Mouse (Mus musculus) forebrain, embryonic 11.5 days (tissue): ENCODE measurements around the gene Prl2a1. TPM values are rescaled to one million over a fixed set of nuclear protein-coding genes. Genes with fewer than 3 reads are reported as not detected.
"Not testable (repeated sequence)": the region's sequence is repeated elsewhere in the genome, so short reads cannot be mapped to it uniquely, and the experiment has no call there.

Source experiments
- ATAC-seq: fragments of 200-750 bp; cut with Nextera tagmentation; replicated peaks from 2 replicates; pipeline ENCODE4 v1.8.0; 2017; ENCODE audit warnings: moderate TSS enrichment; ENCODE audit not compliant: low FRiP score
- DNase-seq: peaks from one replicate; pipeline ENCODE4 v3.0.0-alpha.2; 2017; ENCODE audit warnings: low spot score
- H3K27ac ChIP-seq: fragments of 300-500 bp; sonication (generic); 2 replicates; pipeline ENCODE4 v1.5.1; 2014; ENCODE audit warnings: low read depth, low read length
- H3K27me3 ChIP-seq: fragments of 300-500 bp; sonication (generic); 2 replicates; pipeline ENCODE4 v1.6.1; 2014; ENCODE audit warnings: mild to moderate bottlenecking, low read length, mixed read lengths; ENCODE audit not compliant: control insufficient read depth, insufficient read depth
- H3K36me3 ChIP-seq: fragments of 300-500 bp; sonication (generic); 2 replicates; pipeline ENCODE4 v1.6.1; 2014; ENCODE audit warnings: mild to moderate bottlenecking, low read length, moderate library complexity, mixed read lengths; ENCODE audit not compliant: control insufficient read depth, insufficient read depth
- H3K4me1 ChIP-seq: fragments of 300-500 bp; sonication (generic); replicated peaks from 2 replicates; pipeline ENCODE4 v1.6.1; 2014; ENCODE audit warnings: low read length, mixed read lengths; ENCODE audit not compliant: control insufficient read depth, insufficient read depth
- H3K4me2 ChIP-seq: fragments of 300-500 bp; sonication (generic); 2 replicates; pipeline ENCODE4 v1.6.1; 2014; ENCODE audit warnings: low read depth, mild to moderate bottlenecking, low read length, moderate library complexity, mixed read lengths; ENCODE audit not compliant: severe bottlenecking
- H3K4me3 ChIP-seq: fragments of 300-500 bp; sonication (generic); 2 replicates; pipeline ENCODE4 v1.5.1; 2014; ENCODE audit warnings: low read depth, low read length
- H3K9ac ChIP-seq: fragments of 300-500 bp; sonication (generic); 2 replicates; pipeline ENCODE4 v1.6.1; 2014; ENCODE audit warnings: low read length
- H3K9me3 ChIP-seq: fragments of 300-500 bp; sonication (generic); 2 replicates; pipeline ENCODE4 v1.6.1; 2016; ENCODE audit warnings: low read length, mixed read lengths; ENCODE audit not compliant: control insufficient read depth
- WGBS: fragments of 180-500 bp; shearing (Covaris S2); extraction: QIAGEN DNeasy Blood & Tissue Kit; methylation state at CpG from one replicate; pipeline ENCODE4 v1.1.7; 2014; 5-methylcytosine and 5-hydroxymethylcytosine counted together
- polyA plus RNA-seq: library from polyadenylated mRNA; unstranded; fragments of >200 nt; fragmentation: Nextera tagmentation; extraction: Ambion mirVana; gene quantifications from 2 replicates; pipeline ENCODE4 v1.2.1, GENCODE M21; 2014

Gene Prl2a1
- not detected in 2 replicates for polyA plus RNA-seq

- Histone ChIP-seq H3K4me3 (no peak within 1 kb of the TSS), H3K9ac (no peak within 1 kb of the TSS), H3K27ac (no peak within 1 kb of the TSS), H3K4me1 (no peaks in the 10 kb centered on the region), H3K27me3 (no peaks in the 10 kb centered on the region), H3K9me3 (no peaks in the 10 kb centered on the region), H3K36me3 (no peaks in the 10 kb centered on the region), H3K4me2 (no peak within 1 kb of the TSS)
- no peak for ATAC-seq
- 76% methylated on average over 1 of the region's 1 CpGs for whole genome bisulfite sequencing
- DNase-seq, result no peak
Observed at GRCm38 (mm10) chr13:27801354-27801753, at the start of gene Prl2a1. TSS of gene Prl2a1 (plus strand) at chr13:27801654.

GRCm38 (mm10) chr13:27780704-27781103 lies 20.8 kb upstream of the Prl2a1 start, which contains the start of gene Prl7c1:
TSS of gene Prl7c1 (minus strand) at chr13:27780804.
- not testable (repeated sequence) for H3K36me3 ChIP-seq, DNase-seq, H3K4me2 ChIP-seq, H3K9ac ChIP-seq, H3K27ac ChIP-seq, H3K27me3 ChIP-seq, H3K9me3 ChIP-seq, H3K4me3 ChIP-seq, ATAC-seq, H3K4me1 ChIP-seq
- 89% methylated on average over 2 of the region's 3 CpGs for WGBS

- no peak for DNase-seq
- ATAC-seq, result no peak
- no peak overlapping the region for H3K27ac ChIP-seq
- H3K4me1 ChIP-seq, result no peaks in the 10 kb centered on the region
- no peaks in the 10 kb centered on the region for H3K36me3 ChIP-seq
- WGBS, result 93% methylated on average over 4 of the region's 4 CpGs
- H3K4me2 ChIP-seq, result no peak overlapping the region
- no peak overlapping the region for H3K9ac ChIP-seq
- H3K9me3 ChIP-seq, result no peaks in the 10 kb centered on the region
- H3K4me3 ChIP-seq, result no peak overlapping the region
- H3K27me3 ChIP-seq, result no peaks in the 10 kb centered on the region
Observed at GRCm38 (mm10) chr13:27799303-27799702, 2.2 kb upstream of the Prl2a1 start.

GRCm38 (mm10) chr13:27802765-27803164 lies 1.3 kb downstream of the Prl2a1 start:
- DNase-seq, result no peak
- Histone ChIP-seq H3K4me1 (no peaks in the 10 kb centered on the region), H3K4me2 (no peak overlapping the region), H3K4me3 (no peak overlapping the region), H3K27ac (no peak overlapping the region), H3K9me3 (no peaks in the 10 kb centered on the region), H3K36me3 (no peaks in the 10 kb centered on the region), H3K27me3 (no peaks in the 10 kb centered on the region), H3K9ac (no peak overlapping the region)
- no peak for ATAC-seq
- WGBS, result 76% methylated on average over 1 of the region's 1 CpGs

- ATAC-seq (no peak), DNase-seq (no peak)
- H3K9ac ChIP-seq, result no peak within 1 kb of the TSS
- H3K36me3 ChIP-seq, result no peaks in the 10 kb centered on the region
- no peak within 1 kb of the TSS for H3K4me3 ChIP-seq
- H3K4me1 ChIP-seq, result no peaks in the 10 kb centered on the region
- no peaks in the 10 kb centered on the region for H3K9me3 ChIP-seq
- H3K27me3 ChIP-seq, result no peaks in the 10 kb centered on the region
- WGBS, result 92% methylated on average over 3 of the region's 3 CpGs
- no peak within 1 kb of the TSS for H3K27ac ChIP-seq
- H3K4me2 ChIP-seq, result no peak within 1 kb of the TSS
Observed at GRCm38 (mm10) chr13:27849042-27849441, 47.6 kb downstream of the Prl2a1 start, which contains the start of gene Prl2c1. TSS of gene Prl2c1 (plus strand) at chr13:27849342.

Other genes with a start within 250 kb of the Prl2a1 start
- not detected in 2 replicates for gene Prl8a9, start 237.0 kb upstream of the Prl2a1 start, polyA plus RNA-seq
- gene Prl8a1, start 219.5 kb upstream of the Prl2a1 start, polyA plus RNA-seq, result not detected in 2 replicates
- gene Prl7b1, start 191.1 kb upstream of the Prl2a1 start, polyA plus RNA-seq, result not detected in 2 replicates
- gene Prl7a1, start 159.2 kb upstream of the Prl2a1 start, polyA plus RNA-seq, result not detected in 2 replicates
- not detected in 2 replicates for gene Prl7a2, start 133.6 kb upstream of the Prl2a1 start, polyA plus RNA-seq
- not detected in 2 replicates for gene Prl7d1, start 84.9 kb upstream of the Prl2a1 start, polyA plus RNA-seq
- not detected in 2 replicates for gene Prl7c1, start 20.9 kb upstream of the Prl2a1 start, polyA plus RNA-seq
- gene Prl2c1, start 47.7 kb downstream of the Prl2a1 start, polyA plus RNA-seq, result not detected in 2 replicates
- gene Prl4a1, start 214.6 kb downstream of the Prl2a1 start, polyA plus RNA-seq, result not detected in 2 replicates